Mouse (Mus musculus) left cerebral cortex, postnatal 25 days (tissue): ENCODE results near the gene Tnfrsf21. TPM values are rescaled to one million over a fixed set of nuclear protein-coding genes. Genes with fewer than 3 reads are reported as not detected.

ENCODE experiments used
- DNase-seq, 2 experiments: peaks; one replicate each; pipeline ENCODE4 v3.0.0; 2022; ENCODE audit warnings: low spot score in 2 of 2, mixed read lengths in 1 of 2
- intact Hi-C: fragments of 180-260 bp; cut with DNase I; formaldehyde crosslinking; loops from one replicate; pipeline ENCODE4 v1.15.1; 2025
- total RNA-seq, 2 experiments: library from RNA; stranded (reverse); gene quantifications; 2 replicates each; pipeline ENCODE4 v1.2.3; 2021

Gene Tnfrsf21
- total RNA-seq, 2 experiments from 2014 or later = 71.8 to 82.8 TPM

GRCm38 (mm10) chr17:43114086-43114581 lies 97.8 kb downstream of the Tnfrsf21 start:
- peak; percentile 67 to 73 for DNase-seq
- intact Hi-C loops = no loop called here

DNA sequence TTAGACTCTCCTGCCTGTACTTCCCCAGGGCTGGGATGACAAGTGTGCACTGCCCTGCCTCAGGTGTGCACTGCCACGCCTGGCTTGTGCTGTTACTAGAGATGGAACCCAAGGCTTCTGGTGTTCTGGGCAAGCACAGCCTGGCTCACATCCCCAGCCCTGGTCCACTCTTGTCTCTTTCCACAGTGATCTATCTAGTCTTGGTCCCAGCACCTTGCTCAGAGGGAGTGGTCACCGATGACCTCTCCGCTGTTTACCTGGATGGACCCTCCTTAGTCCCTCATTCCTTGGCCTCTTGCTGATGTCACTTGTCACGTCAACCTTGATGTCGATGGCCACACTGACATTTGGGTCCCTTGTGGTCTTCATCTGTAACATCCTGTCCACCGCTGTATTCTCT lies 98.6 kb downstream of the Tnfrsf21 start:
- intact Hi-C loops = no loop called here
- no peak for DNase-seq

- no peak for DNase-seq
- intact Hi-C loops = no loop called here
Measured at GRCm38 (mm10) chr17:43116748-43117147, 100.4 kb downstream of the Tnfrsf21 start.

- DNase-seq = no peak
- intact Hi-C loops = no loop called here
Measured at GRCm38 (mm10) chr17:43119446-43119845, 103.1 kb downstream of the Tnfrsf21 start.

DNA sequence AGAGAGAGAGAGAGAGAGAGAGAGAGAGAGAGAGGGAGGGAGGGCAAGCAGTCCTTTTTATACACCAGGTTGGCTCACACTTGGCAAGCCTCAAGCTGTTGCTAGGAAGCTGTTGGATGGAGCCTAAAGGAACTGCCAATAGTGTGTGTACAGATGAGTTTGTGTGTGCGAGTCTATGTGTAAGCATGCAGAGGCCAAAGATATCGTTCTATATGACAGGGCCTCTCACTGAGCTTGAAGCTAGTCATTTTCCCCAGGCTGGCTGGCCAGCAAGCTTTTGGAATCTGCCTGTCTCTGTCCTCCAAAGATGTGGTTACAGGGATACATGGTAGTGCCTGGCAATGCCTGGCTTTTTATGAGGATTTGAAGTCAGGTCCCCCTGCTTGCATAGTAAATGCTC lies 104.7 kb downstream of the Tnfrsf21 start:
- DNase-seq = peak in 1 of 2 experiments; percentile 51
- intact Hi-C loops = no loop called here

DNA sequence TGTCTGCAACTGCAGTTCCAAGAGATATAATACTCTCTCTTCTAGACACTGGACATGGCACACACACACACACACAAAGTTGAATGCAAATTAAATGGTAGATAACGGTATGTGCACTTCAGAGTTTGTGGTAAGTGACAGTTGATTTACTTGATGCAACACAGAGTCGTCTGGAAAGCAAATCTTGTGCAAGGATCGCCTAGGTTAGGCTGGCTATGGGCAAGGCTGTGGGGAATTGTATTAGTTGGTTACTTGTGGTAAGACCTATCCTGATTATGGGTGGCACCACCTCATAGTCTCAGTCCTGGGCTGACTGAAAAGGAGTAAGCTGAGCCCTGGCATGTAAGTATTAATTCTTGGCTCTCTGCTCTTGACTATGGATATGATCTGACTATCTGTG lies 112.0 kb downstream of the Tnfrsf21 start:
- intact Hi-C loops = no loop called here
- no peak for DNase-seq

DNA sequence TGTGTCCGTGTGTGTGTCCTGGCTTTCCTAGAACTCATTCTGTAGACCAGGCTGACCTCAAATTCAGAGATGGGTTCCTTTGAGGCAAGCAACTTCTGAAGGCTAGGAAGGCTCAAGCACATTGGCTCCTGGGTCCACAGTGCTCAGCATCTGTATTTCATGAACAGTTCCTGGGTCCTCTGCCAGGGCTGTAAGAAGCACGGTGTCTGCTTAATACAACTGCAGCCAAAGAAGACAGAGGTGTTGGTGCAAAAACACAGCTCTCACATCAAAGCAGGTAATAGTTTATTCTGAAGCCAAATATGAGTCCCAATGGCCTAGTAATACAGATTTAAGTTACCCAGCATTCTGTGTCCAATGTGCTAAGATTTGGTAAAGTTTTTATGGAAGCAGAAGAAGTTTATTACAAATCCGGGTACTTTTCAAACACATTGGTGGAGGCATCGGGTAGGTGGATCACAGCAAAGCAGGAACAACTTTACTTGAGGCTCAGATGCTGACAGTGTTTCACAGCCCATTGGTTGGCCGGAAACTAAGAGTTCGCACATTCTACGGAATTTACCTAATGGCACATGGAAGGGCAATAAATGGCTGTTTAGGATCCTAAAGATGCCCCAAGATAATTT lies 112.7 kb downstream of the Tnfrsf21 start:
- no peak for DNase-seq
- intact Hi-C loops = no loop called here

DNA sequence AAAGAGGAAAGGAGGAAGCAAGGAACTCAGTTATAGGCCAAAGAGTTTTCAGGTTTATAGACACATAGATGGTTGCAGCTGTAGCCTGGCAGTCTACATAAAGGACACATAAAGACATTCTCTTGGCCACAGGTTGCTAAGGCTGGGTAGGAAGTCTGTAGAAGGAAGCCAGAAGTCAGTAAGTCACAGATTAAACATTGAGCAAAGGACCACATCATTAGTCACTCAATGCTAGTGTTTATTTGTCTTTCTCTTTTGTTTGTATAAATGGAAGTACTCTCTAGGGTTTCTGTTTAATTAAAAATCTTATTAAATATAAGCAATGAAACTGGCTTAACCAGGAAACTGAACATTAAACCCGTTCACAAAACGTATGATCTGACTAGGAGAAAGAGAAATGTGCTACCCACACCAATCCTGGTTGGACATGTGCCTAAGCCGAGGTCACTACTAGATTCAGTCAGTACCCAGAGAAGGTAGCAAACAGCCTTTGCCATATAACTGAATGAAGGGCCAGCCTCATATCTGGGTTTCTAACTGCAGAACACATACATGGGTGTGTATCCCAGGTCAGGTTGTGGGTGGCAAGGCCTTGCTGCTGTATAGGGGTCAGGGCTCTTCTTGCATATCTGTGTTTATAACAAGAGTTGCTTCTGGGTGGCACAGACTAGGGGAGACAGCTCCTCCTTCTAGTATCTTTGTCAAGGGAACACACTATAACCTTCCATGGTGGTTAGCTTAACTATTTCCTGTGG lies 113.9 kb downstream of the Tnfrsf21 start:
- intact Hi-C loops = no loop called here
- no peak for DNase-seq

DNA sequence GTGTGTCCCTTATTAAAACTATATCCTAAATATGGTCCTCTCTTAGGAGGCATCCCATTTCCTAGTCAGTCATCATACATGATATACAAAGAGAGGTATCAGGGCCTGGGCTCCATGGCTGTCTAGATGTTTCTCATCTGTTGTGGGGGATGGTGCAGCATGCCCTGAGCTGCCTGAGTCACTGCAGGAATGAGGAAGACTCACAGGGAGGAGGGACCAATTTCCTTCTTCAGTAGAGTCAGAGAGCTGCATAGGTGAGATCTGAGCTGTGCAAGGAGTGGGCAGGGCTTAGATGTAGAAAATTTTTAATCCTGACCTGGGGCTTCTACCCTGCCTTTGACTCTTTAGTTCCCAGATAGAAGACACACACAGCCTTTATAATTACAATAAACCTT lies 114.5 kb downstream of the Tnfrsf21 start:
- no peak for DNase-seq
- intact Hi-C loops = no loop called here

DNA sequence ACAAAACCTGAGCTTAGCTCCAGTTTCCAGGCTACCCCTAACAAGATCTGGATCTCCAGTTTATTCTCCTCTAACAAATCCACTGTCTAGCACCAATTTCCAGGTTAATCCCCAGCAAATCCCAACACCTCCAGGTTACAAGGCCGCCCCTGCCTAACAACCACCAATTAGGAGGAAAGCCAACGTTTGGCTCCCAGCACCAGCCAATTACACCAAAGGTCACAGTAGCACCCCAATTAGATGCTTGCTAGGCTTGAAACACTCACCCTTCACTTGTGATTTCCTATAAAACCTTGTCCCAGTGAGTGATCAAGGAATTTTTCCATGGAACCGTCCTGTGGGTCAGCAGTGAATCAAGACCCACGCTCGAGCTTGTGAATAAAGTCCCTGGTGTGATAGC lies 116.1 kb downstream of the Tnfrsf21 start:
- intact Hi-C loops = no loop called here

DNA sequence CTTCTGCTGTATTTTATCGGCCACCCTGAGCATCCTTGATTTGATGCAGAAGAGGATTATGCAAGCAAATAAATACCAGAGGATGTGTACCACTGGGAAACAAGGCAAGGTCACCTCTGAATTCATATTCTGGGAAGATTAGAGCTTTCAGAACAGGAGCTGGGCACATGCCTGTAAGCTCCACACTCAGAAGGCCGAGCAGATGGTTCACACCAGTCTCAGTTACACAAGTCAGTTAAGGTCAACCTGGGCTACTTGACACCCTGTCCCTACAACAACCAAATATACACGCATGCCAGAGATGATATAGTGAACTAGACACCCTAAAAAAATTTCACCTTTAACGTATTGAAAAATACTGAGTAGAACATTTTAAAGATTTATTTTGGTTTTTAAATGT lies 116.8 kb downstream of the Tnfrsf21 start:
- DNase-seq = no peak
- intact Hi-C loops = no loop called here

More for the DNA sequence above, 116.1 kb downstream of the Tnfrsf21 start:
- no peak for DNase-seq

DNA sequence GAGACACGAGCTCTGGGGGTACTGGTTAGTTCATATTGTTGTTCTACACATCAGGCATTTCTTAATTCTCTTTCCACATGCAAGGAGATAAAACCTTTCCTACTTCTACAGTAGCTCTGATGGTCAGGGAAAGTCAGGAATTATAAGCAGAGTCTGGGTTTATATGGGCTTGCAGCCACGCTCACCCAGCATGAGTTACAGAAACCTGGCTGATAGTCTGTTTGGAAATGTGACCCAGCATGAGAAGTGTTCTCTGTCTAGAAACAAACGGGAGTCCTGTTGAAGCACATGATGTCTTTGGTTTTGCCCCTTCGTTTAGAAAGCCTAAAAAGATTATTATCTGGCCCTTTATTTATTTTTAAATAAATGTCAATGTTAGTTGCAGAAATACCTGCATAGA lies 118.6 kb downstream of the Tnfrsf21 start:
- no peak for DNase-seq
- intact Hi-C loops = no loop called here

DNA sequence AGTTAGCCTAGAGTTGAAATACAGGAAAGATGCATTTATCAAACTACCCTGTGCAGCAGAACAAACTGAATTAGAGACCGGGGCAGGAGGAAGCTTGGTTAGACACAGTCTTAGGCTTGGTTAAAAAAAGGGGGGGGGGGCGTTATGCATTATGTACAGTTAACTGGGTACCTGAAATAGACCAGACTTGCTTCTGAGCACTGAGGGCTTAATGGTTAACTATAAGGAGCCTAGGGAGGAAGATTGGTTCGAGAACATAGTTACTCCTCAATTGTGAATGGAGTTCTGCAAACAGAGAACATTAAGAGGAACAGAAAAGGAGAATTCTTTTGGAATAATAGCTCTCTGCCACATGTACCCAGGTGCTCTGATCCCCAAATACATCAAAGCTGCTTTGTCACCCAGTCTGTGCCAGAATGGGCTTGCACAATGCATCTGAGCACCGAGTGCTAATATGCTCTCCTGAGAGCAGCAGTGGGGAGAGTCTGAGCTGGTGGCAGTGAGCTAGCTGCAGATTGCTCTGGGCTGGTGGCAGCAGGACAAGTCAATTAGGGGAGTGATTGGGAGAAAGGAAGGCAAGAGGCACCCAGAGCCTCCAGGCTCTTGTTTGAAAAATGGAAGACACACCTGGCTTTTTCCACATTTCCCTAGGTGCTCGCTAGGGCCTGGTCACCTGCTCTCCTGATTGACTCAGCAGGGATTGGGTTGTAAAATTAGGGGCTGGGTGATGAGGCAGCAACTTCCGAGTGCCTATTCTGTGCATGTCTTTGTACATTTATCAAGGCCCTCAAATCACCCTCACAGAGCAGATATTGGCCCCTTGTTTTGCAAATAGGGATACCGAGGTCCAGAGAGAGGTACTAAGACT lies 119.3 kb downstream of the Tnfrsf21 start:
- intact Hi-C loops = no loop called here

DNA sequence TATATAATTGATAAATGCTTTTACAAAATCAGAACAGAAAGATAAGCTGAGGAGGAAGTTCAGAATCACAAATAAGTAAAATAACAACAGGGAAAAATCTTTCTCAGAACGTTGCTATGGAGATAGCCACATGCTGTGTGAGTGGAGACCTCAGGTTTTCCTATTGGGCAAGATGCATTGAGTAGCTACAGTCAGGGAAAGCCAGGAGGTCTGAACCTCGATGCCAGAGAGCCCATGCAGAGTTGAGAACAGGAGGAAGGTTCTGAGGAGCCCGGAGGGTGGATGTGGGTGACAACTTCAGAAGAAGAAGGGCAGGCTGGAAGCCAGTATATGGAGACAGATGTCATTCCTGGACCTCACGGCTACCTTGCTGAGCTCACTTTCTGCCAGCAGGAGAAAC lies 120.4 kb downstream of the Tnfrsf21 start:
- intact Hi-C loops = no loop called here
- no peak for DNase-seq

More for the DNA sequence above, 119.3 kb downstream of the Tnfrsf21 start:
- no peak for DNase-seq

DNA sequence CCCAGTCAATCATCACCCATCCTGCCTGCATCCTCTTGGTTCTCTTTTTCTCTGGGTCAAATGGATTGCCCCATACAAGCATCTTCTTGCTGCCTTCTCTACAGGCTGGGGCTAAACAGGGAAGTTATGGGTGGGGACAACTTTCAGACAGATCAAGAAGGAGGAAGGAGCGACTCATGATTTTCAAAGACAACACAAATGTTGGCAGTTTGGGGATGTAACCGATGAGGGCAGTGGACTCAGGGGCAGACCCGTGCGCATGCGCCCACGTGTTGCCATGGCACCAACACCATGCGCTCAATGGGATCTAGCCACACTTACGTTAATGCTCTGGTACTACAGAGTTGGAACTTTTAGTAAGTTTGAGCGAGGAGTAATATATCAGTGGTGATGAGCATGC lies 121.5 kb downstream of the Tnfrsf21 start:
- intact Hi-C loops = no loop called here
- no peak for DNase-seq

DNA sequence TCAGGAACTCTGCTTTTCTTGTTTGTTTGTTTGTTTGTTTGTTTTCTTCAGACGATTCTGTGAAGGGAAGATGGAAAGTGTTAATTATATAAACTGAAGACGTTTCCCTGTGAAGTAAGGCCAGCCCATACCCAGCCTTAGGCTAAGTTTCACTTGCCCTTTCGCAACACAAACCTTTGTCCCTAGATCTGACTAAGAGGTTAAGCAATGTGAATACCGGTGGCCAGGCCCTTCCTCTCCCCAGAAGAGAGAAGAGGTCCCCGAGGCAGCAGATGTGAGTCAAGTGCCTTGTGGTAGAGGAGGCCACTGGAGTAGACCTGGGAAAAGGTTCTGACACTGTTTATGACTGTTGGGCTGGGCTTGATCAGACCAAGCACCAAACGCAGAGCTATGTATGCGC lies 122.0 kb downstream of the Tnfrsf21 start:
- no peak for DNase-seq
- intact Hi-C loops = no loop called here
